Mouse (Mus musculus) kidney, adult 8-10 months (tissue): Measurements from ENCODE around the gene Stk11.
"Not testable (repeated sequence)": the region's sequence is repeated elsewhere in the genome, so short reads cannot be mapped to it uniquely, and the experiment has no call there.

Experiments used
- DNase-seq, 2 experiments: peaks; one replicate each; pipeline ENCODE4 v3.0.0; 2022

The Stk11 gene

DNA sequence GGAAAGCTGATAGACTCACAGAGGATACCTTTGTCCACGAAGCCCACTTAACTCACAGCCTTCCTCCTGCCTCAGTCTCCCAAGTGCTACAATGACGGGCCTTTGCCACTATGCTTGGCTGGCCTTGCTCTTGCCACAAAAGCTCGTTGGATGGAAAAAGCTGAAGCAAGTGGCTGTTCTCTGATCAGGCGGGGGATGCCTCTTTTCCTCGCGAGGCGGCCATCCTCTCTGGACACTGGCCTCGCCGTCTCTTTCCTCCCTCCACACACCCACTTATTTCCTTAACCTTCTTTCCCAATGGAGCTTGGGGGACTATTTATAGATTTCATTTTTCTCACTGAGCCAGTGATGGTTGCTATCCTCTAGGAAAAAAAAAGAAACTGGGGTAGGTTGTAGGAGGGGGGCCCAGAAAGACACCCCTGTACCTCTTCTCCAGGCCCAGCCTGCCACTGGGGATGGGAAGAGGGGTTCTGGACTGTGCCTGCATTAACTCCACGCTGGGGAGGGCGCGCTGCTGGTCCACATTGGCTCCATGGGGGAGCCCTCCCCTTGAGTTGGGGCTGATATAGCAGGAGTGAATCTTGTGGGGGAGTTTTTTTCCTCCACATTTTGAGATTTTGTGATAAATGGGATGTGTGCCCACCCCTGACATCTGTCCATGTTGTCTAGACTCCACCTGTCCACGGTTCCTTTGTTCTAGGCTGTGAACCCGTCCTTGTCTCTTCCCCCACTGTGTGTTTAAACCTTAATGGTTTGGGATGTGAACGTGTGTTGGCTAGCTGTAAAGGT is 41.7 kb downstream of the Stk11 start:
- no peak for DNase-seq

DNA sequence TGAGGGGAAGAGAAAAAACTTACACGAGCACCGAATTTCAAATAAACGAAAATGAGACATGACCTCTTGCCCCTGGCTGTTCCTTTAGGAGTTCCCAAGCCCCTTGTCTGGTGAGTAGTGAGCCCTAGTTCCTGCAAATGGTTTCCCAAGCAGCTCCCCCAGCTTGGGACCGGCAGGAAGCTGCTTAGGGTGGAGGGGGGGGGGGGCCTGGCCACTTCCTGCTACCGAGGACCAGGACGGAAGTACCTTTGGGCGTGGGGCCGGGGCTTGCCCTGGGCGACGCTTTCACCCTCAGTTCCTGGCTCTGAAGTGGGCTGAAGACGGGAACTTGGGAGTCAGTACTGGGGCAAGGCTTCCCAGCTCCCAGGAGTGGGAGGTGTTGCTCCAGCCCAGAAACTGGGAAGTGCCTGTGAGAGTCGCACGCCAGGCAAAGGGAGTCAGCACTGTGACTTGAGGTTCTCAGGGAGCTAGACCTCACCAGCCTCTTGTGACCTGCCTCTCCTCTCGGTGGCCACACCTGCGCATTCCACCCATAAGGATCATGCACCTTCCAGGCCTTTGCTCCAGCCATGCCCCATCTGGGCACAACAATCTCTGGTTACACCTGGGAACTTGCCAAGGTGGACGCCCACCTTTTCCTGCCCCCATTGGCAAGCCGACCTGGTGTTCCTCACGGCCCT is 42.8 kb downstream of the Stk11 start:
- DNase-seq: peak; percentile 68 to 77

- DNase-seq: peak; percentile 68 to 69
Measured at GRCm38 (mm10) chr10:80159021-80159560, 43.5 kb downstream of the Stk11 start.

DNA sequence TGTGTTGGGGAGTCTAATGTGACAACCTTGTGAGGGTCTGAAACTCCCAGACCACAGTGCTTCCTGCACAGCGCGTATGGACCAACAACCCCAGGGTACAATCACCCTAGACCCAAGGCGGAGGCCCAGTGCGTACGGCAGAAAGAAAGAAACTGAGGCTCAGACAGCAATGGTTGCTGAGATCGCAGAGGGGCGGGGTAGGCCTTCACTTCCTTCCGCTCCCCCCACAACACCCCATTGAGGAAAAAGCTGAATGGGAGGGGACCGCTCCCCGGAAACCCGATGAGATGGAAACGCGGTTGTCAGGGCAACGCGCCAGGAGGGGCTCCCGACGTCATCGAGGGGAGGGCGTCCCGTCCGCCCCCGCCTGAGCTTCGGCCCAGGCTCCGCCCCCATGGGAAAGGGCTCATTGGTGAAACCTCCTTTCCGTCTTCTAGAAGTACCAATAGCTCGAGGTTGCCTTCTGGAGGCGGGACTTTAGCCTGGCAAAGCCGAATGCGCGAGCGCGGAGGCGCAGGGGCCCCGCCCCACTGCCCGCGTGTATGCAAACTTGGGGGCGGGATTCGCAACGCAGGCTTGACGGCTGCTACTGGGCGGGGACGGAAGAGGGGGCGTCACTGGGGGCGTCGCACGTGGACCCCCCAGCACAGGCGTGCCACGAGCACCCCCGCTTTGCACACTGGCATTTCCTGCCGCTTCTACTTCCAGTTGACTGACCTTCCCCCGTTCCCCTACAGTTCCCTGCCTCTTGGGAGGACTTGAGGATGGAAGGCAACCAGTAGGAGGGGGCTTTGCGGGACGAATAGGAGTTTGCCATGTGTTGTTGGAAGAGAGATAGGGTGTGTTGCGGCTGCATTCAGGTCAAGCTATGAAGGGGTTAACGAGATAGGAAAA is 44.2 kb downstream of the Stk11 start:
- peak; percentile 98 to 99 for DNase-seq

- DNase-seq: peak; percentile 98
Measured at GRCm38 (mm10) chr10:80160455-80161371, 45.1 kb downstream of the Stk11 start.

DNA sequence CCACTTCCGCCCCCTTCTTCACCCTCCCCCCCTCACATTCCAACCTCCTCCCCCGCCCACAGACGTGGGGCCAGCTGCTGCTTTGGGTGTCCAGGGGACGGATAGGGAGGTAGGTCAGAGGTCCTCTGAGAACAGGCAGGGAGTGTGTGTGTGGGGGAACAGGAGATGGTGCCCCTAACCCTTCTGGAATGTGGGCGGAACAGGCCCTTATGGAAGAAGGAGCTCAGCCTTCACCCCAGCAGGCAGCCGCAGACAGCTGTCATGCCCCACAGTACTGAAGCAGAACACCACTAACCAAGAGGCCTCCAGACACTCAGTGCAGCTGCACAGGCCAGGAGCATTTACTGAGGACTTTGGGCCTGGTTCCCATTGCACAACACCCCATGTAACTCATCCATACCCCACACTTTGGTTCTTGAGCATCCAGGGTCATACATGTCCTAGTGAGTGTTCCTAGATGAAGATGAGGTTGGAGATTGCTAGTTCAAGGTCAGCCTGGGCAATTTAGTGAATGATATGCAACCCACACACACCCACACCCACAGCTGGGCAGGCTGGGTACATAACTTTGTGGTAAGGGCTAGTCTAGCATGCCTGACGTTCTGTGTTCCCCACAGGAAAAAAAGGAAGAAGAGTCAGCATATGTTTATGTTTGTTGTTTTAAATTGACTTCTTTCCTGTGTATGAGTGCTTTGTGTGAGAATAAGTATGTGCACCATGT is 46.1 kb downstream of the Stk11 start:
- DNase-seq: peak; percentile 48 to 64

- no peak for DNase-seq
Measured at GRCm38 (mm10) chr10:80162243-80162608, 46.6 kb downstream of the Stk11 start.

DNA sequence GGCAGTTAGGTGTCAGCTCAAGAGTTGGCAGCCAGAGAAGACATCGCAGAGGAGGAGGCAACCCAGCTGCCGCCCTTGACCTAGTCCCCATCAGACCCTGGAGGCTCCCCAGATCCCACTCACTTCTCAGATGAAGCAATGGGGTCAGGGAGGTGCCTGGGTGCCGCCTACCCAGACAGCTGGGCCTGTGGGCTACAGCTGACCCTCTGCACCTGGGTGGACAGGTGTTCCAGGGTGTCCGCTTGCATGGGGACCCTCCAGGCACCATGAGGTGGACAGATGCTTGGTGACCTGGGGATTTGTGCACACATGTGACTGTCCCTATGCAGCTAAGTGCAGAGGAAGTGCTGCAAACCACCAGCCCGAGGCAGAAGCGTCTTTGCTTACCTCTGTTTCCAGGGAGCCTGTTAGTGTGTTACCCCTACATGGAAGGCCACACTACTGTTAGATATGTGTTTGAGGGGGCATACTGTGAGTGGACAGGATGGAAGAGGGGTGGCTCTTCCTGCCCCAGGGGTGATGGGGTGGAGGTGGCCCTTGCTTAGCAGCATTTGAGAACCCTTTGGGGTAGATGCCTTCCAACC is 47.2 kb downstream of the Stk11 start:
- peak in 1 of 2 experiments; percentile 20 for DNase-seq

- peak; percentile 16 to 35 for DNase-seq
Measured at GRCm38 (mm10) chr10:80163721-80164120, 48.1 kb downstream of the Stk11 start.

DNA sequence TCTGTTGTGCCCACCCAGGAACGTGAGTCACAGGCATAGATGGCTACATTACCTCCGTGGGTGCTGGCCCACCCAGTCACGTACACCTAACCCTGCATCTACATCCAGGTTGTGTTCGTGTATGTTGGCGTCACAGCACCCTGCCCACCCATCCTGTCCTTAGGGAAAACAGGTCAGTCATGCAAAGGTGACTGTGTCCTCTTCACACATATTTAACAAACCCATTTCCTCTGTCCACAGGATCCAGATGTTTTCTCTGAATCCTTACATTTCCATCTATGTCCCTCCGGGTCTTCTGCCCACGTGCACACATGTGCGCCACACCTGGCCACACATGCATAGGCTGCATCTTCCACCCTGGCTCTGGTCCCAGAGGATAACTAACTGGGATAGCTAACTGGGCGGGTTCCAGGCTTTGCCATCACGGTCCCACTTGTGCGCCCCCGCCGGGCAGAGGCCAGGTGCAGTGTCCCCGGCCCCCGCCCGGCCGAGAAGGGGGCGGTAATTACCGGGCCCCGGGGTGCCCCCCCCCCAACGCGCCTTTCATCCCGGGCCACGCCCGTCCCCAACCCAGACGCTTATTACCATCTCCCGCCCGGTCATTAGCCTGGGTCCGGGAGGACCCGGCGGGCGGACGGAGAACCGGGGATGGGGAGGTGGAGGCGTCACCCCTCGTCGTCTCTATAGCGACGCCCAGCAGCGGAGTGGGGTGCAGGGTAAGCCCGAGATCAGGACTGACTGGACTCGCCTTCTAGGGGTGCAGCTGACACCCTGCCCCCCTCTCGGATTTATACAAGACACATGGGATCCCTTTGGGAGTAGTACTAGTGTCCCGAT is 48.8 kb downstream of the Stk11 start:
- DNase-seq: peak; percentile 35 to 39

DNA sequence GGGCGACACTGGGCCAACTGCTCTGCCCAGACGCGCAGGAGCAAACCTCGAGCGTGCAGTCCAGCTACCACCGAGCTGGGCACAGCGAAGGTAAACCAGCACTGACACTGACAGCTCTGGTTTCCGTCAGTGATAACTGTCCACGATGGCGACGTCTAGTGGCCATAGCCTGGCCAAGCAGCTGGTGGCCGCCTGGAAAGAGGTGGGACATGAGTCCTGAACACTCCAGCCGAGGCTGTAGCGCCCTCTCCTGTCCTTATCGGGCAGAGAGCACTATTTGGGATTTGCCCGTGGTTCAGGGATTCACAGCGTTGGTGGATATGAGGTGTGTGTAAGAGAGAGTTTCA is 49.4 kb downstream of the Stk11 start:
- DNase-seq: peak; percentile 97 to 99

GRCm38 (mm10) chr10:80165392-80166128 is 50.0 kb downstream of the Stk11 start, which contains the start of gene Cirbp:
Cirbp (plus strand) TSS chr10:80165985.
- peak; percentile 56 to 61 for DNase-seq

DNA sequence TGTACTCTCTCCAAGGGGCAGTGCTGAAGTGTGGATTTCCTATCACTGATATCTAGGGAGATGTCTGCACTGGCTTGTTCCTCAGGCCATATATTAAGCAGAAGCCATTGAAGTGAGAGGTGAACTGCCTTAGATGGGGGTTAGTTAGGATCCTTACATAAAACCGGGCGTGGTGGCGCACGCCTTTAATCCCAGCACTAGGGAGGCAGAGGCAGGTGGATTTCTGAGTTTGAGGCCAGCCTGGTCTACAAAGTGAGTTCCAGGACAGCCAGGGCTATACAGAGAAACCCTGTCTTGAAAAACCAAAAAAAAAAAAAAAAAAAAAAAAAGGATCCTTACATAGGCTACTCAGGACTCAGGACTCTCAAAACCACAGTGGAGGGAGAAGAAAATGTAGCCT is 50.5 kb downstream of the Stk11 start:
- not testable (repeated sequence) for DNase-seq

DNA sequence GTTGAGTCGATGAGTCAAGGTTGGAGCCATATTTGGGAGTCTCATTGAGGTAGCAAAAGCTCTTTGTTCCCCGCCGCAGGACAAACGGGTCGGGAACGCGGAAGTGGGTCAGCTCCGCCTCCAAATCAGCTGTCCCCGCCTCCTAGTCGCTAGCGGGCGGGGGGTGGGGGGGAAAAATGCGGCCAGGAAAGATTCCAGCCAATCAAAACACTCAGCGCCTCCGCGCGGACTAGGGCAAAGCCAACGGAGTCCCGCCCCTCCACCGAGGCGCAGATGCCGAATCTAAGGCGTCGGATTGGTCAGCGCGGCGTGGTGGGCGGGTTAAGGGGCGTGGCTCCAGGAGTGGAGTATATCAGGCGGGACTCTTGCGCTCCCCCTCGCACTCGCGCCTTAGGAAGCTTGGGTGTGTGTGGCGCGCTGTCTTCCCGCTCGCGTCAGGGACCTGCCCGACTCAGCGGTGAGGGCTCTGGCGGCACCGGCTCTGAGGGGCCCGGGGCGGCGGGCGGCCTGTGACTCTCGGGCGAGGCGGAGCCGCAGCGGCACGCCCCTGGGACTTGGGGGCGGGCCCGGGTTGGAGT is 51.9 kb downstream of the Stk11 start:
- DNase-seq: peak; percentile 97 to 98

GRCm38 (mm10) chr10:80168038-80168661 is 52.5 kb downstream of the Stk11 start:
- DNase-seq: peak; percentile 93 to 95

DNA sequence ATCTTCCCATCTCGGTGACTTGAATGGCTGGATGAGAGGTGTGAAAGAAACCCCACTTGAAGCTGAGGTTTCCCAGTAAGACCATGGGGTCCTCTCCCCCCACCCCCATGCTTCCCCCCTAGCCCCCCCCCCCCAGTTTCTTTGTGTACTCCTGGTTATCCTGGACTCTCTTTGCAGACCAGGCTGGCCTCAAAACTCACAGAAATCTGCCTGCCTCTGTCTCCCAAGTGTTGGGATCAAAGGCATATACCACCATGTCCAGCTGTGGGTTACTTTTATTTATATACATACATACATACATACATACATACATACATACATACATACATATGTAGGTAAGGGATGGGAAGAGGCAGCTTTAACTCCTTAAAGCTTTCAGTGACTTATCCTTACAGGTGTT is 53.5 kb downstream of the Stk11 start:
- DNase-seq: no peak

GRCm38 (mm10) chr10:80169651-80170050 is 54.0 kb downstream of the Stk11 start:
- peak in 1 of 2 experiments; percentile 9 for DNase-seq

GRCm38 (mm10) chr10:80170052-80170451 is 54.4 kb downstream of the Stk11 start:
- peak; percentile 13 to 22 for DNase-seq
